Mouse (Mus musculus): ENCODE measurements around the gene Trpv2.

Gene Trpv2

GRCm38 (mm10) chr11:62646958-62647515 lies 72.8 kb downstream of the Trpv2 start:
- in situ Hi-C loops (cut with MboI, MseI) = loop anchor here (5.0 kb wide), 1 partner anchor 35 kb away; no protein-coding TSS in a partner anchor

- in situ Hi-C loops (cut with MboI, MseI) = loop anchor here (5.0 kb wide), 1 partner anchor 36 kb away; no protein-coding TSS in a partner anchor
Measured at GRCm38 (mm10) chr11:62647661-62648590, 73.6 kb downstream of the Trpv2 start, which contains the start of gene Lrrc75a. TSS of gene Lrrc75a (minus strand) at chr11:62648523.

- in situ Hi-C loops (cut with MboI, MseI) = loop anchor here (5.0 kb wide), 1 partner anchor 36 kb away; no protein-coding TSS in a partner anchor
Measured at GRCm38 (mm10) chr11:62648591-62649391, 74.5 kb downstream of the Trpv2 start, which contains the start of gene Mmgt2. TSS of gene Mmgt2 (plus strand) at chr11:62648664.

- in situ Hi-C loops (cut with MboI, MseI) = loop anchor here (5.0 kb wide), 1 partner anchor 38 kb away; no protein-coding TSS in a partner anchor
Measured at GRCm38 (mm10) chr11:62649803-62650202, 75.5 kb downstream of the Trpv2 start.

All from T-helper 2 cell (primary cell).